Mouse (Mus musculus): ENCODE results near the gene Bcr. TPM values are rescaled to one million over a fixed set of nuclear protein-coding genes. Genes with fewer than 3 reads are reported as not detected.
A peak's percentile ranks its signal among the peaks of the same experiment; 100 is the strongest.

Gene Bcr
- polyA plus RNA-seq, 1 experiment from 2014 or later: 10.8 TPM

DNA sequence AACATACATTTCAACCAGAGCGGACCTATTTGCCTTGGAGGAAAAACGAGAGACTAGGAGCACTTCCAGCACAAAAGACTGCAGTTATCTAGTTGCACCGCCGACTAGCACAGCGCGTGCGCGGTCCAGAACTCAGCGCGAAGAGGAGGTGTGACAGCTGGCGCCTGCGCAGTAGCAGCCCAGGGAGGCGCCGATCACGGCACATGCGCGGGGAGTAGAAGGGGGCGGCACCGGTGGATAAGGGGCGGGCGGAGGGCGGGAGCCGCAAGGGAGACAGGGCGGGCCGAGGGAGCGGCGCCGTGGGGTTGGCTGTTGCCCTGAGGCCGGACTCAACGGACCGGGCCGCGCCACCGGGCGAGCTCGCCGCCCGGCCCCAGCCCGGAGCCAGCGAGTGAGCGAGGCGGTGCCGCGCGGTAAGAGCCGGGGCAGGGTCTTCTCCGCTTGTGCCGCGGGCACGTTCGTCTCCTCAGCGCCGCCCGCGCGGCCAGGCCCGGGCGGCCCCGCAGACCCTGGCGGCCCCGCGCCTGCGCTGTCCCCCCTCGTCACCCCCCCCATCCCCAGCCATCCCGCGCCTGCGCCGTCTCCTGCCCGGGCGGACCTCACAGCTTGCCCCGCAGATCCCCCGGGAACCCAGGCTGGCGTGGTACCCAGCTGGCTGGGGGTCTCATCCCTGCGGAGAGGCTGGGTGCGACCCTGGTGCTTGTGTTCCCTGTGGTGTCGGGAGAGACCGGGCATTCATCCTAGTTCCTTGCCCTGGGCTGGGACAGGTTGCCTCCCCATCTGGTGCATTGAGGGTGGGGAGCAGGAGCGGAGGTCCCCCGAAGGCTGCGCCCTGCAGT, 151.6 kb downstream of the Bcr start, which contains the start of gene Specc1l:
TSS of gene Specc1l (plus strand) at position 267 of the 839 bp plus-strand sequence.
- H3K4me2 ChIP-seq (replicated peaks): peak within 1 kb of the TSS; percentile 75
- peak; percentile 98 for ATAC-seq (ENCODE audit: low FRiP score, low read depth)
- peak within 1 kb of the TSS; percentile 78 for H3K4me3 ChIP-seq
- peaks cover 5% of the 10 kb centered on the region for H3K4me1 ChIP-seq
- H3K27ac ChIP-seq (replicated peaks): peak within 1 kb of the TSS; percentile 99
- no peaks in the 10 kb centered on the region for H3K36me3 ChIP-seq
- H3K9me3 ChIP-seq: no peaks in the 10 kb centered on the region
- H3K9ac ChIP-seq (replicated peaks): peak within 1 kb of the TSS; percentile 90
- WGBS: under 1% methylated on average over 78 of the region's 80 CpGs
- H3K27me3 ChIP-seq: no peaks in the 10 kb centered on the region

- H3K4me3 ChIP-seq: peak overlapping the region; percentile 78
- H3K9me3 ChIP-seq: no peaks in the 10 kb centered on the region
- H3K4me2 ChIP-seq (replicated peaks): peak overlapping the region; percentile 75
- no peaks in the 10 kb centered on the region for H3K36me3 ChIP-seq
- WGBS: 54% methylated on average over 7 of the region's 7 CpGs
- H3K27ac ChIP-seq (replicated peaks): peak overlapping the region; percentile 99; the same call in 1 of the 2 replicates
- no peak for ATAC-seq (ENCODE audit: low FRiP score, low read depth)
- no peaks in the 10 kb centered on the region for H3K27me3 ChIP-seq
- peaks cover 5% of the 10 kb centered on the region for H3K4me1 ChIP-seq
- peak overlapping the region; percentile 90 for H3K9ac ChIP-seq (replicated peaks)
Observed at GRCm38 (mm10) chr10:75212981-75213380, 152.6 kb downstream of the Bcr start.

DNA sequence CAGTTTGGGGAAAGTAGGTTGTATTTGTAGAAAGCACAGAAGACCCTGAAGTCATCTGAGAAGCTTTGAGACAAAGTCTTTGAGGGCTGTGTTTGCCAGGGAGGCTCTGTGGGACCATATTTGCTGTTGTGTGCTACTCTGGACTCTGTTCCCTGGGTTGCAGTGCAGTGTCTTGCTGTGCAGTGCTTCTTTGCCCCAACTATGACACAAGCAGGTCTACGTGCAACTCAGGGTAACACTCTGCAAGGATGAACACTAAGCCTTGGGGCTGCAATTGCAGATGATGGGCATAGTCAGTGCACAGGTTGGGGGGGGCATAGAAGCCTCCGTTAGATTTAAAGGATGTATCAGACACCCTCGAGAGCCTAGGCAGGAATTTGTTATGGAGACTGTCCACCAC, 160.3 kb downstream of the Bcr start:
- no peak overlapping the region for H3K27ac ChIP-seq (replicated peaks)
- ATAC-seq (ENCODE audit: low FRiP score, low read depth): no peak
- 93% methylated on average over 3 of the region's 3 CpGs for WGBS
- H3K9me3 ChIP-seq: no peaks in the 10 kb centered on the region
- no peaks in the 10 kb centered on the region for H3K27me3 ChIP-seq
- no peaks in the 10 kb centered on the region for H3K36me3 ChIP-seq
- no peak overlapping the region for H3K9ac ChIP-seq (replicated peaks)
- no peak overlapping the region for H3K4me3 ChIP-seq
- H3K4me2 ChIP-seq (replicated peaks): no peak overlapping the region
- H3K4me1 ChIP-seq: no peaks in the 10 kb centered on the region

- WGBS: 76% methylated on average over 4 of the region's 4 CpGs
- Histone ChIP-seq H3K36me3 (no peaks in the 10 kb centered on the region), H3K4me2 (replicated peaks) (no peak overlapping the region), H3K27ac (replicated peaks) (no peak overlapping the region), H3K4me3 (no peak overlapping the region), H3K9ac (replicated peaks) (no peak overlapping the region), H3K4me1 (0 out of 2 replicates have a peak, but pooled peaks cover 3% of the 10 kb centered on the region), H3K27me3 (no peaks in the 10 kb centered on the region), H3K9me3 (no peaks in the 10 kb centered on the region)
- ATAC-seq (ENCODE audit: low FRiP score, low read depth): no peak
Observed at GRCm38 (mm10) chr10:75221936-75222610, 161.7 kb downstream of the Bcr start.

- H3K36me3 ChIP-seq: no peaks in the 10 kb centered on the region
- no peak overlapping the region for H3K4me3 ChIP-seq
- no peak overlapping the region for H3K9ac ChIP-seq (replicated peaks)
- H3K27ac ChIP-seq (replicated peaks): no peak overlapping the region
- H3K27me3 ChIP-seq: no peaks in the 10 kb centered on the region
- no peaks in the 10 kb centered on the region for H3K9me3 ChIP-seq
- H3K4me1 ChIP-seq: 0 out of 2 replicates have a peak, but pooled peaks cover 3% of the 10 kb centered on the region
- WGBS: 82% methylated on average over 5 of the region's 5 CpGs
- no peak overlapping the region for H3K4me2 ChIP-seq (replicated peaks)
- no peak for ATAC-seq (ENCODE audit: low FRiP score, low read depth)
Observed at GRCm38 (mm10) chr10:75222611-75222998, 162.2 kb downstream of the Bcr start.

GRCm38 (mm10) chr10:75224154-75224553, 163.8 kb downstream of the Bcr start:
- Histone ChIP-seq H3K36me3 (no peaks in the 10 kb centered on the region), H3K9ac (replicated peaks) (no peak overlapping the region), H3K27ac (replicated peaks) (no peak overlapping the region), H3K4me1 (0 out of 2 replicates have a peak, but pooled peaks cover 3% of the 10 kb centered on the region), H3K4me3 (no peak overlapping the region), H3K27me3 (no peaks in the 10 kb centered on the region), H3K9me3 (no peaks in the 10 kb centered on the region), H3K4me2 (replicated peaks) (no peak overlapping the region)
- ATAC-seq (ENCODE audit: low FRiP score, low read depth): no peak
- WGBS: 78% methylated on average over 3 of the region's 3 CpGs

DNA sequence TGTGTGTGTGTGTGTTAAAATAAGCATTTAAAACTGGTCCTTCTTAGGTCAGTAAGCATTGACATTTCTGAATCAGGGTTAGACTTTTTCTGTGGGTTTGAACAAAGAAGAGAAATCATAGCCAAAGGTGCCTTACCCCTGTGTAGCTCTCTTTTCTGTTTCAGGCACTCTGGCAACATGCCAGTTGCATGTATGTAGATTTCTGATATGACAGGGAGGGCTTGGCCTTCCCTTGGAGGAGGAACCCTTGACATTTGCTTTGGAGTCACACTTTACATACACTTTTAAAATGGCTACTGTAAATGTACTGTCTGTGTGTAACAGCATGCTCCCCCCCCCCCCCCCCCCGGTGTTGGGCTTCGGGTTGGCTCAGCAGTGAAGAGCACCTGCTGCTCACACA, 164.2 kb downstream of the Bcr start:
- no peaks in the 10 kb centered on the region for H3K9me3 ChIP-seq
- H3K4me3 ChIP-seq: no peak overlapping the region
- no peaks in the 10 kb centered on the region for H3K27me3 ChIP-seq
- 0 out of 2 replicates have a peak, but pooled peaks cover 3% of the 10 kb centered on the region for H3K4me1 ChIP-seq
- ATAC-seq (ENCODE audit: low FRiP score, low read depth): no peak
- no peak overlapping the region for H3K9ac ChIP-seq (replicated peaks)
- H3K27ac ChIP-seq (replicated peaks): no peak overlapping the region
- H3K4me2 ChIP-seq (replicated peaks): no peak overlapping the region
- H3K36me3 ChIP-seq: no peaks in the 10 kb centered on the region
- no CpG with 5 or more reads among the region's 2 CpGs for WGBS

GRCm38 (mm10) chr10:75227381-75227780, 167.0 kb downstream of the Bcr start:
- H3K27me3 ChIP-seq: no peaks in the 10 kb centered on the region
- peaks cover 17% of the 10 kb centered on the region for H3K36me3 ChIP-seq
- H3K9me3 ChIP-seq: no peaks in the 10 kb centered on the region
- H3K27ac ChIP-seq (replicated peaks): no peak overlapping the region
- 0 out of 2 replicates have a peak, but pooled peaks cover 3% of the 10 kb centered on the region for H3K4me1 ChIP-seq
- H3K9ac ChIP-seq (replicated peaks): no peak overlapping the region
- no peak for ATAC-seq (ENCODE audit: low FRiP score, low read depth)
- WGBS: 85% methylated on average over 3 of the region's 3 CpGs
- H3K4me2 ChIP-seq (replicated peaks): no peak overlapping the region
- no peak overlapping the region for H3K4me3 ChIP-seq

DNA sequence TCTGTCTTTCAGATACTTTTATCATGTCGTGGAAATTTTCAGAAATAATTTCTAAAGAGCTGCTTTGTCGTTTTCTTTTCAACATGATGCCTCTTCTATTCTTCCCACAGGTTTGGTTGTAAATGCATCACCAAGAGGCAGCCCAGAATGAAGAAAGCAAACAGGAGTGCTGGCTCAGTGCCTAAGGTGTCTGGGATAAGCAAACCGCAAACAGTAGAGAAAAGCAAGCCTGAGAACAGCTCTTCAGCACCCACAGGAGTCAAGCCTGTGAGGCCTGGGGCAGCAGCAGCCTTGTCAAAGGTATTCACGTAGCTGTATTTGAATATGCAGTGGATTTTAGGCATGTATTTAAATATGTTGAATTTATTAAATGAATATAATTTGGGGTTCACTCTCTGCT, 170.2 kb downstream of the Bcr start:
- ATAC-seq (ENCODE audit: low FRiP score, low read depth): no peak
- Histone ChIP-seq H3K36me3 (peaks cover 25% of the 10 kb centered on the region), H3K4me1 (0 out of 2 replicates have a peak, but pooled peaks cover 3% of the 10 kb centered on the region), H3K4me2 (replicated peaks) (no peak overlapping the region), H3K4me3 (no peak overlapping the region), H3K9ac (replicated peaks) (no peak overlapping the region), H3K27me3 (no peaks in the 10 kb centered on the region), H3K27ac (replicated peaks) (no peak overlapping the region), H3K9me3 (no peaks in the 10 kb centered on the region)
- 89% methylated on average over 4 of the region's 4 CpGs for WGBS

DNA sequence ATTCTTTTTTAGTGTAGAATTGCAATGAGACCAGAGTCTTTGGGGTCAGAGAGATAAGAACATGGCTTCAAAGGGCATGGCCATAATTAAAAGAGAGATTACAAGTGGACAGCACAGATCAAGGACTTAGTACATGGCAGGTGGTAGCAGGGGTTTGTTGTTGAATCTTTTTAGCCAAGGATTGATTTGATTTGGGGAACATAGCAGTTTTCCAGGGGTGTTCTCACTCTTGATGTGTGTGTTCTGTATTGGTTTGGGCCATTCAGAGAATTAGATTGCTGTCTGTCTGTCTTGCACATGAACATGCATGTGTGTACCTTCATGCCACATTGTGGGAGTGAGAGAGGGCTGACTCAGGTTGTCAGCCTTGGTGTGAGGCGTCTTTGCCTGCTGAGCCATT, 171.5 kb downstream of the Bcr start:
- Histone ChIP-seq H3K27me3 (no peaks in the 10 kb centered on the region), H3K36me3 (peaks cover 30% of the 10 kb centered on the region), H3K4me3 (no peak overlapping the region), H3K27ac (replicated peaks) (no peak overlapping the region), H3K9me3 (no peaks in the 10 kb centered on the region), H3K4me1 (no peaks in the 10 kb centered on the region), H3K4me2 (replicated peaks) (no peak overlapping the region), H3K9ac (replicated peaks) (no peak overlapping the region)
- WGBS: 73% methylated on average over 1 of the region's 1 CpGs
- ATAC-seq (ENCODE audit: low FRiP score, low read depth): no peak

DNA sequence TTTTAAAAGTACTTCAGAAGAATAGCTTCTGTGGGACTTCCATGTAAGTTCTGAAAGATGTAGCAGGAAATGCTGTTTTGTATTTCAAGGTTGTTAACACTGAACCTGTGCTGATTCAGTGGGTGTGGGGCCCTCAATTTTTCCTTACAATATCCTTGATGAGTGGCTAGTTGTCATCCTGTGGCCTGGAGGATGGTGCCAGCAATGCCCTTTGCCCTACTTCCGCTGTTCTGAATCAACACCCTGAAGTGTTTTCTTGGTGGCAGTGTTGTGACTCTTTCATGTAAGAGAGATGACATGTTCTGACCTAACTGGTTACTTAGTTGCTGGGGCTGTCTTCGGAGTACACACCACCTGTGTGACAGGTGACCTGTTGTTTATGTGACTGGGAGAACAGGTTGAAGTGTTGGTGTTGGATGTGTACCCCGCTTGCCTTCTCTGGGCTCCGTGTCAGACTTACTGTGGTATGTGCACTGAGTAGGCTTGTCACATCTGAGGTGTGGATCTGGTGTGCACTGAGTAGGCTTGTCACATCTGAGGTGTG, 172.3 kb downstream of the Bcr start:
- H3K27ac ChIP-seq (replicated peaks): no peak overlapping the region
- H3K27me3 ChIP-seq: no peaks in the 10 kb centered on the region
- no peak overlapping the region for H3K9ac ChIP-seq (replicated peaks)
- WGBS: 95% methylated on average over 4 of the region's 4 CpGs
- no peak for ATAC-seq (ENCODE audit: low FRiP score, low read depth)
- no peak overlapping the region for H3K4me2 ChIP-seq (replicated peaks)
- no peaks in the 10 kb centered on the region for H3K4me1 ChIP-seq
- H3K36me3 ChIP-seq: peaks cover 30% of the 10 kb centered on the region
- H3K4me3 ChIP-seq: no peak overlapping the region
- H3K9me3 ChIP-seq: no peaks in the 10 kb centered on the region

GRCm38 (mm10) chr10:75233489-75233888, 173.1 kb downstream of the Bcr start:
- WGBS: 83% methylated on average over 2 of the region's 2 CpGs
- Histone ChIP-seq H3K36me3 (peaks cover 34% of the 10 kb centered on the region), H3K27me3 (no peaks in the 10 kb centered on the region), H3K27ac (replicated peaks) (no peak overlapping the region), H3K9me3 (no peaks in the 10 kb centered on the region), H3K9ac (replicated peaks) (no peak overlapping the region), H3K4me2 (replicated peaks) (no peak overlapping the region), H3K4me3 (no peak overlapping the region), H3K4me1 (no peaks in the 10 kb centered on the region)
- ATAC-seq (ENCODE audit: low FRiP score, low read depth): no peak

Data from midbrain, embryonic 12.5 days (tissue).